Mouse (Mus musculus): ENCODE data around the gene Cdh22.

GRCm38 (mm10) chr2:165215103-165215951 lies 19.3 kb downstream of the Cdh22 start:
- TF ChIP-seq CTCF (IDR thresholded peaks at IDR 0.05; ENCODE audit: extremely low read depth, insufficient read depth, insufficient read length, insufficient replicate concordance) (no peak), POLR2A (IDR thresholded peaks at IDR 0.05; ENCODE audit: low read depth, low read length) (no peak)
